Mouse (Mus musculus) neural tube, embryonic 13.5 days (tissue): ENCODE measurements around the gene Plcd4. TPM values are rescaled to one million over a fixed set of nuclear protein-coding genes. Genes with fewer than 3 reads are reported as not detected.
"Not testable (repeated sequence)": the region's sequence is repeated elsewhere in the genome, so short reads cannot be mapped to it uniquely, and the experiment has no call there.

Experiments
- ATAC-seq: fragments of 200-750 bp; cut with Nextera tagmentation; 2 replicates; pipeline ENCODE4 v1.8.0; 2017; ENCODE audit warnings: low read depth, mild to moderate bottlenecking, moderate TSS enrichment, moderate library complexity
- H3K27ac ChIP-seq: fragments of 300-500 bp; sonication (generic); replicated peaks from 2 replicates; pipeline ENCODE4 v1.5.1; 2015; ENCODE audit warnings: moderate library complexity, mild to moderate bottlenecking, inconsistent platforms
- H3K27me3 ChIP-seq: fragments of 300-500 bp; sonication (generic); 2 replicates; pipeline ENCODE4 v1.6.1; 2015; ENCODE audit warnings: mild to moderate bottlenecking, inconsistent platforms
- H3K36me3 ChIP-seq: fragments of 300-500 bp; sonication (generic); 2 replicates; pipeline ENCODE4 v1.6.1; 2015; ENCODE audit warnings: mild to moderate bottlenecking, inconsistent platforms
- H3K4me1 ChIP-seq: fragments of 300-500 bp; sonication (generic); replicated peaks from 2 replicates; pipeline ENCODE4 v1.6.1; 2015; ENCODE audit warnings: inconsistent platforms
- H3K4me2 ChIP-seq: fragments of 300-500 bp; sonication (generic); 2 replicates; pipeline ENCODE4 v1.6.1; 2015; ENCODE audit warnings: inconsistent platforms, mild to moderate bottlenecking, moderate library complexity
- H3K4me3 ChIP-seq: fragments of 300-500 bp; sonication (generic); 2 replicates; pipeline ENCODE4 v1.5.1; 2015; ENCODE audit warnings: mild to moderate bottlenecking, inconsistent platforms
- H3K9ac ChIP-seq: fragments of 300-500 bp; sonication (generic); 2 replicates; pipeline ENCODE4 v1.6.1; 2015; ENCODE audit warnings: moderate library complexity, mild to moderate bottlenecking, inconsistent platforms
- H3K9me3 ChIP-seq: fragments of 300-500 bp; sonication (generic); 2 replicates; pipeline ENCODE4 v1.6.1; 2016; ENCODE audit warnings: inconsistent platforms
- WGBS: fragments of 180-500 bp; shearing (Covaris S2); methylation state at CpG from one replicate; pipeline ENCODE4 v1.1.7; 2015; 5-methylcytosine and 5-hydroxymethylcytosine counted together
- polyA plus RNA-seq: library from polyadenylated mRNA; unstranded; fragments of >200 nt; fragmentation: Nextera tagmentation; extraction: Ambion mirVana; gene quantifications from 2 replicates; pipeline ENCODE4 v1.2.1, GENCODE M21; 2015

Plcd4 gene
- polyA plus RNA-seq: 6.5 and 8.7 TPM in 2 replicates

- no peaks in the 10 kb centered on the region for H3K9me3 ChIP-seq
- peaks cover 19% of the 10 kb centered on the region for H3K4me1 ChIP-seq
- peak; percentile 87 for ATAC-seq
- peak within 1 kb of the TSS; percentile 50 for H3K9ac ChIP-seq
- H3K4me2 ChIP-seq: peak within 1 kb of the TSS; percentile 45
- no peaks in the 10 kb centered on the region for H3K27me3 ChIP-seq
- peak within 1 kb of the TSS; percentile 17 for H3K4me3 ChIP-seq
- no peaks in the 10 kb centered on the region for H3K36me3 ChIP-seq
- 5% methylated on average over 6 of the region's 6 CpGs for WGBS
- peak within 1 kb of the TSS; percentile 66 for H3K27ac ChIP-seq
These were observed at the start of gene Plcd4 for GRCm38 (mm10) chr1:74542451-74542961. Plcd4 (plus strand) TSS chr1:74542888.

GRCm38 (mm10) chr1:74501106-74501505 is 41.6 kb upstream of the Plcd4 start:
- H3K36me3 ChIP-seq: no peaks in the 10 kb centered on the region
- WGBS: 74% methylated on average over 1 of the region's 1 CpGs

GRCm38 (mm10) chr1:74505393-74505720 is 37.3 kb upstream of the Plcd4 start:
- Histone ChIP-seq H3K4me1 (peaks cover 48% of the 10 kb centered on the region), H3K27me3 (no peaks in the 10 kb centered on the region)
- under 1% methylated on average over 22 of the region's 22 CpGs for WGBS

More at GRCm38 (mm10) chr1:74501106-74501505, 41.6 kb upstream of the Plcd4 start:
- Histone ChIP-seq H3K27ac (no peak overlapping the region), H3K9ac (no peak overlapping the region), H3K4me3 (no peak overlapping the region), H3K4me1 (peaks cover 13% of the 10 kb centered on the region), H3K4me2 (no peak overlapping the region), H3K9me3 (no peaks in the 10 kb centered on the region), H3K27me3 (no peaks in the 10 kb centered on the region)
- no peak for ATAC-seq

GRCm38 (mm10) chr1:74505721-74506464 is 36.8 kb upstream of the Plcd4 start, which contains the start of gene Cnot9:
Cnot9 (plus strand) TSS chr1:74506058.
- H3K36me3 ChIP-seq: no peaks in the 10 kb centered on the region
- H3K27me3 ChIP-seq: no peaks in the 10 kb centered on the region
- WGBS: under 1% methylated on average over 64 of the region's 64 CpGs
- peak within 1 kb of the TSS; percentile 87 for H3K4me3 ChIP-seq
- H3K4me2 ChIP-seq: peak within 1 kb of the TSS; percentile 92
- peak within 1 kb of the TSS; percentile 85 for H3K9ac ChIP-seq
- ATAC-seq: peak; percentile 100
- peaks cover 48% of the 10 kb centered on the region for H3K4me1 ChIP-seq
- no peaks in the 10 kb centered on the region for H3K9me3 ChIP-seq
- peak within 1 kb of the TSS; percentile 90 for H3K27ac ChIP-seq

More at GRCm38 (mm10) chr1:74505393-74505720, 37.3 kb upstream of the Plcd4 start:
- no peaks in the 10 kb centered on the region for H3K9me3 ChIP-seq
- ATAC-seq: peak; percentile 72; the same call in 1 of the 2 replicates
- H3K36me3 ChIP-seq: no peaks in the 10 kb centered on the region
- peak overlapping the region; percentile 87 for H3K4me3 ChIP-seq
- peak overlapping the region; percentile 82 for H3K4me2 ChIP-seq
- H3K9ac ChIP-seq: peak overlapping the region; percentile 85
- H3K27ac ChIP-seq: peak overlapping the region; percentile 68

- WGBS: under 1% methylated on average over 32 of the region's 34 CpGs
- Histone ChIP-seq H3K36me3 (no peaks in the 10 kb centered on the region), H3K27me3 (no peaks in the 10 kb centered on the region), H3K4me3 (peak overlapping the region; percentile 87), H3K4me2 (peak overlapping the region; percentile 92), H3K9me3 (no peaks in the 10 kb centered on the region), H3K27ac (peak overlapping the region; percentile 90), H3K4me1 (peaks cover 48% of the 10 kb centered on the region), H3K9ac (peak overlapping the region; percentile 85)
- ATAC-seq: peak; percentile 46; the same call in 1 of the 2 replicates
These were observed 36.2 kb upstream of the Plcd4 start for GRCm38 (mm10) chr1:74506471-74506881.

- Histone ChIP-seq H3K36me3 (peaks cover 4% of the 10 kb centered on the region; the same call in 1 of the 2 replicates), H3K4me1 (peaks cover 48% of the 10 kb centered on the region), H3K4me3 (peak overlapping the region; percentile 87), H3K9ac (0 out of 2 replicates have a peak overlapping the region, but pooled peaks have one; percentile 85), H3K27ac (no peak overlapping the region), H3K9me3 (no peaks in the 10 kb centered on the region), H3K27me3 (no peaks in the 10 kb centered on the region), H3K4me2 (peak overlapping the region; percentile 92)
- WGBS: 93% methylated on average over 2 of the region's 2 CpGs
- no peak for ATAC-seq
These were observed 34.9 kb upstream of the Plcd4 start for GRCm38 (mm10) chr1:74507780-74508179.

GRCm38 (mm10) chr1:74511306-74511705 is 31.4 kb upstream of the Plcd4 start:
- no peak overlapping the region for H3K4me3 ChIP-seq
- ATAC-seq: no peak
- no peak overlapping the region for H3K9ac ChIP-seq
- H3K4me2 ChIP-seq: no peak overlapping the region
- no peak overlapping the region for H3K27ac ChIP-seq
- peaks cover 35% of the 10 kb centered on the region for H3K4me1 ChIP-seq
- no peaks in the 10 kb centered on the region for H3K9me3 ChIP-seq
- H3K36me3 ChIP-seq: peaks cover 14% of the 10 kb centered on the region
- H3K27me3 ChIP-seq: no peaks in the 10 kb centered on the region
- 97% methylated on average over 5 of the region's 5 CpGs for WGBS

- H3K27ac ChIP-seq: not testable (repeated sequence)
- WGBS: 88% methylated on average over 1 of the region's 1 CpGs
These were observed 29.7 kb upstream of the Plcd4 start for GRCm38 (mm10) chr1:74512999-74513398.

GRCm38 (mm10) chr1:74519875-74520274 is 22.8 kb upstream of the Plcd4 start:
- ATAC-seq: no peak
- H3K27ac ChIP-seq: no peak overlapping the region
- H3K27me3 ChIP-seq: no peaks in the 10 kb centered on the region
- no peaks in the 10 kb centered on the region for H3K4me1 ChIP-seq
- H3K9me3 ChIP-seq: no peaks in the 10 kb centered on the region
- H3K36me3 ChIP-seq: peaks cover 60% of the 10 kb centered on the region
- no peak overlapping the region for H3K9ac ChIP-seq
- H3K4me3 ChIP-seq: no peak overlapping the region
- H3K4me2 ChIP-seq: no peak overlapping the region

More at GRCm38 (mm10) chr1:74512999-74513398, 29.7 kb upstream of the Plcd4 start:
- H3K9me3 ChIP-seq, H3K9ac ChIP-seq, H3K27me3 ChIP-seq, H3K4me3 ChIP-seq, H3K4me2 ChIP-seq, ATAC-seq: not testable (repeated sequence)
- peaks cover 19% of the 10 kb centered on the region for H3K4me1 ChIP-seq
- H3K36me3 ChIP-seq: peaks cover 18% of the 10 kb centered on the region

GRCm38 (mm10) chr1:74524746-74525145 is 17.9 kb upstream of the Plcd4 start:
- no peak overlapping the region for H3K27ac ChIP-seq
- H3K9me3 ChIP-seq: no peaks in the 10 kb centered on the region
- no peak for ATAC-seq
- H3K4me3 ChIP-seq: no peak overlapping the region
- 95% methylated on average over 4 of the region's 4 CpGs for WGBS
- no peak overlapping the region for H3K4me2 ChIP-seq
- H3K9ac ChIP-seq: no peak overlapping the region
- no peaks in the 10 kb centered on the region for H3K27me3 ChIP-seq
- H3K4me1 ChIP-seq: no peaks in the 10 kb centered on the region
- H3K36me3 ChIP-seq: peaks cover 92% of the 10 kb centered on the region

GRCm38 (mm10) chr1:74528589-74528988 is 14.1 kb upstream of the Plcd4 start:
- no peak overlapping the region for H3K27ac ChIP-seq
- H3K9me3 ChIP-seq: no peaks in the 10 kb centered on the region
- WGBS: 91% methylated on average over 7 of the region's 7 CpGs
- no peaks in the 10 kb centered on the region for H3K4me1 ChIP-seq
- no peak for ATAC-seq
- H3K4me2 ChIP-seq: no peak overlapping the region
- H3K36me3 ChIP-seq: peaks cover 95% of the 10 kb centered on the region
- H3K4me3 ChIP-seq: no peak overlapping the region
- H3K27me3 ChIP-seq: no peaks in the 10 kb centered on the region
- H3K9ac ChIP-seq: no peak overlapping the region

- Histone ChIP-seq H3K4me1 (peaks cover 12% of the 10 kb centered on the region), H3K9me3 (no peaks in the 10 kb centered on the region), H3K27me3 (no peaks in the 10 kb centered on the region), H3K9ac (no peak overlapping the region), H3K4me3 (no peak overlapping the region), H3K36me3 (no peaks in the 10 kb centered on the region), H3K4me2 (no peak overlapping the region), H3K27ac (no peak overlapping the region)
- no peak for ATAC-seq
These were observed 4.0 kb upstream of the Plcd4 start for GRCm38 (mm10) chr1:74538650-74539049.
